Mouse (Mus musculus) liver, adult 2 months (tissue): ENCODE results near the gene Icam1.

ENCODE experiments used
- CTCF ChIP-seq: fragments of 200-500 bp; IDR thresholded peaks from 2 replicates; pipeline ENCODE4 v1.5.1; 2011; ENCODE audit warnings: low read depth, low read length, control low read depth
- POLR2A ChIP-seq: fragments of 200-500 bp; IDR thresholded peaks from 2 replicates; pipeline ENCODE4 v1.6.1; 2011; ENCODE audit warnings: low read length, control low read depth; ENCODE audit not compliant: insufficient read depth; ENCODE audit errors: extremely low read depth

- TF ChIP-seq POLR2A, result no peak
- TF ChIP-seq CTCF, result no peak
Measured at GRCm38 (mm10) chr9:21074173-21074572, 58.4 kb downstream of the Icam1 start.
